Mouse (Mus musculus) heart, adult 2 months (tissue): ENCODE results near the gene Sccpdh. TPM values are rescaled to one million over a fixed set of nuclear protein-coding genes. Genes with fewer than 3 reads are reported as not detected.

Experiments
- DNase-seq, 2 experiments: peaks; one replicate each; pipeline ENCODE4 v3.0.0; 2021
- H3K27ac ChIP-seq: fragments of 200-600 bp; 2 replicates; pipeline ENCODE4 v1.8.1; 2022
- H3K27me3 ChIP-seq: fragments of 200-500 bp; 2 replicates; pipeline ENCODE4 v1.6.1; 2012; ENCODE audit warnings: mild to moderate bottlenecking, low read length, inconsistent platforms, mixed read lengths; ENCODE audit not compliant: control insufficient read depth, insufficient read depth
- H3K36me3 ChIP-seq: fragments of 200-500 bp; 2 replicates; pipeline ENCODE4 v1.6.1; 2012; ENCODE audit warnings: low read length, inconsistent platforms; ENCODE audit not compliant: control insufficient read depth, insufficient read depth
- H3K4me1 ChIP-seq: fragments of 200-500 bp; 2 replicates; pipeline ENCODE4 v1.6.1; 2011; ENCODE audit warnings: low read length; ENCODE audit not compliant: control insufficient read depth, insufficient read depth
- H3K4me3 ChIP-seq: fragments of 200-600 bp; 2 replicates; pipeline ENCODE4 v1.8.1; 2022
- H3K79me2 ChIP-seq: fragments of 200-500 bp; replicated peaks from 2 replicates; pipeline ENCODE4 v1.6.1; 2012; ENCODE audit warnings: mild to moderate bottlenecking, inconsistent platforms, low read length, moderate library complexity, mixed read lengths; ENCODE audit not compliant: control insufficient read depth, insufficient read depth
- H3K9ac ChIP-seq: fragments of 200-500 bp; 2 replicates; pipeline ENCODE4 v1.6.1; 2012; ENCODE audit warnings: low read depth, mild to moderate bottlenecking, control low read depth, inconsistent platforms, low read length, mixed read lengths
- CTCF ChIP-seq: fragments of 200-600 bp; IDR thresholded peaks from 2 replicates; pipeline ENCODE4 v1.8.1; 2022; ENCODE audit warnings: antibody characterized with exemption, mild to moderate bottlenecking, moderate library complexity
- EP300 ChIP-seq: fragments of 200-500 bp; IDR thresholded peaks from 2 replicates; pipeline ENCODE4 v1.6.1; 2011; ENCODE audit warnings: low read depth, low read length, control low read depth; ENCODE audit not compliant: insufficient read depth
- POLR2A ChIP-seq: fragments of 200-500 bp; IDR thresholded peaks from 2 replicates; pipeline ENCODE4 v1.6.1; 2011; ENCODE audit warnings: mild to moderate bottlenecking, low read depth, low read length, control low read depth; ENCODE audit not compliant: insufficient read depth
- WGBS: fragments of 180-500 bp; shearing (Covaris S2); methylation state at CpG from one replicate; pipeline ENCODE4 v1.1.7; 2018; 5-methylcytosine and 5-hydroxymethylcytosine counted together
- intact Hi-C: fragments of 180-260 bp; cut with DNase I; formaldehyde crosslinking; loops from one replicate; pipeline ENCODE4 v1.15.1; 2025
- polyA plus RNA-seq: library from polyadenylated mRNA; depleted of rRNA; stranded (reverse); fragments of >200 nt; gene quantifications from 2 replicates; pipeline ENCODE4 v1.2.3, GENCODE M21; 2012
- total RNA-seq, 2 experiments: library from RNA; stranded (reverse); gene quantifications; 2 replicates each; pipeline ENCODE4 v1.2.3; 2021

The Sccpdh gene
- total and polyA plus RNA-seq, 3 experiments = 23.6 to 49.4 (median 47.9) TPM

- H3K4me1 ChIP-seq = no peaks in the 10 kb centered on the region; the same call in 1 of the 2 replicates
- WGBS = 63% methylated on average over 1 of the region's 1 CpGs
These were observed 19.3 kb downstream of the Sccpdh start for GRCm38 (mm10) chr1:179687305-179687704.

DNA sequence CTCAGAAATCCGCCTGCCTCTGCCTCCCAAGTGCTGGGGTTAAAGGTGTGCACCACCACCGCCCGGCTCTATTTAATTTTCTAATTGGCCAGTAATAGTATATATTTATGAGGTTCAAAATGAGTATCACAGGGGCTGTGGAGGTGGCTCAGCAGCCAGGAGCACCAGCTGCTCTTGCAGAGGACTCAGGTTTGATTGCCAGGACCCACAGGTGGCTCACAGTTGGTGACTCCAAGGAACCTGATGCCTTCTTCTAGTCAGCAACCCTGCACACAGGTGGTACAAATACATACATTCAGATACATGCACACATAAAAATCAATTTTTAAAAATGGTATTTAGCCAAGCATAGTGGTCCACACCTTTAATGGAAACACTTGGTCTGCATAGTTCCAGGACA lies 20.0 kb downstream of the Sccpdh start:
- Histone ChIP-seq H3K4me1 (no peaks in the 10 kb centered on the region; the same call in 1 of the 2 replicates), H3K79me2 (no peaks in the 10 kb centered on the region), H3K9ac (no peak overlapping the region), H3K36me3 (no peaks in the 10 kb centered on the region), H3K27ac (no peak overlapping the region), H3K27me3 (no peaks in the 10 kb centered on the region), H3K4me3 (no peak overlapping the region)
- DNase-seq = no peak
- TF ChIP-seq POLR2A (no peak), EP300 (no peak), CTCF (no peak)
- intact Hi-C loops = no loop called here
- WGBS = 98% methylated on average over 3 of the region's 3 CpGs

More at GRCm38 (mm10) chr1:179687305-179687704, 19.3 kb downstream of the Sccpdh start:
- Histone ChIP-seq H3K79me2 (no peaks in the 10 kb centered on the region), H3K27ac (no peak overlapping the region), H3K4me3 (no peak overlapping the region), H3K9ac (no peak overlapping the region), H3K36me3 (no peaks in the 10 kb centered on the region), H3K27me3 (no peaks in the 10 kb centered on the region)
- intact Hi-C loops = no loop called here
- TF ChIP-seq CTCF (no peak), POLR2A (no peak), EP300 (no peak)
- DNase-seq = no peak

GRCm38 (mm10) chr1:179688415-179688814 lies 20.4 kb downstream of the Sccpdh start:
- Histone ChIP-seq H3K79me2 (no peaks in the 10 kb centered on the region), H3K4me3 (no peak overlapping the region), H3K36me3 (no peaks in the 10 kb centered on the region), H3K9ac (no peak overlapping the region), H3K27ac (no peak overlapping the region), H3K4me1 (no peaks in the 10 kb centered on the region; the same call in 1 of the 2 replicates), H3K27me3 (no peaks in the 10 kb centered on the region)
- DNase-seq = no peak
- WGBS = 52% methylated on average over 6 of the region's 6 CpGs
- TF ChIP-seq POLR2A (no peak), EP300 (no peak), CTCF (no peak)
- intact Hi-C loops = no loop called here

DNA sequence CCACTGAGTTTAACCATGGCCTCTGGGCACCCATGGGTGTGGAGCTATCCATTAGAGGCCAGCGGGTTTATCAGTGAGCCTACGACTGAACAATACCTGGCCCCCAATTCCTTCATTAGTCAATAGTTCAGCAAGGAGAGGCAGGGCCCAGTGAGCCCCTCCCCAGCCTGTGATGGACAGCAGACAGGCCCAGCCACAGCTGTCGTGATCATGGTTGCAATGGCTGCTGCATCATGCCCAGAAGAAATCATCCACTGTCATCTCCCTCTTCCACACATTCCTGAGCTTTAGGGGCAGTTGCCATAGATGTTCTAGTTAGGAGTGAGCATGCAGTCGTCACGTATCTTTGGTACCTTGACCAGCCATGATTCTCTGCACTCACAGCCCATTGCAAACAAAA lies 20.9 kb downstream of the Sccpdh start:
- TF ChIP-seq CTCF = no peak
- no peak for TF ChIP-seq EP300
- no peak for TF ChIP-seq POLR2A
- Histone ChIP-seq H3K27me3 (no peaks in the 10 kb centered on the region), H3K4me1 (no peaks in the 10 kb centered on the region; the same call in 1 of the 2 replicates), H3K4me3 (no peak overlapping the region), H3K36me3 (no peaks in the 10 kb centered on the region), H3K27ac (no peak overlapping the region), H3K9ac (no peak overlapping the region), H3K79me2 (no peaks in the 10 kb centered on the region)
- intact Hi-C loops = no loop called here
- 76% methylated on average over 5 of the region's 5 CpGs for WGBS
- DNase-seq = no peak

DNA sequence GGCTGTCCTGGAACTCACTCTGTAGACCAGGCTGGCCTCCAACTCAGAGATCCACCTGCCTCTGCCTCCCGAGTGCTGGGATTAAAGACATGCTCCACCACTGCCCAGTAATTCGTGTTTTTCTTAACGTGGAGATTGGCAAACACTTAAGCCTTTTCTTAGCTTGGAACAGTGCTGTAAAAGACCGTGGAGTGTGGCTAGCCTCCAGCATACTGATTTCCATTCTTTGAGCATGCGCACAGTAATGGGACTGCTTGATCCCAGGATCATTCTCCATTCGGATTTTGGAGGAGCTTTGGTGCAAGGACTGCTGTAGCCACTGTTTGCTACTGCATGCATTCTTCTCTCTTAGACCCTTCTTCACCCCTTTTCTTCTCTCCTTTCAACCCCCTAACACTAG lies 21.5 kb downstream of the Sccpdh start:
- no peak overlapping the region for H3K27ac ChIP-seq
- intact Hi-C loops = no loop called here
- WGBS = 51% methylated on average over 6 of the region's 6 CpGs
- no peaks in the 10 kb centered on the region for H3K27me3 ChIP-seq
- DNase-seq = no peak
- no peaks in the 10 kb centered on the region for H3K79me2 ChIP-seq
- TF ChIP-seq EP300 (no peak), CTCF (no peak), POLR2A (no peak)
- H3K4me3 ChIP-seq = no peak overlapping the region
- no peak overlapping the region for H3K9ac ChIP-seq
- no peaks in the 10 kb centered on the region for H3K36me3 ChIP-seq
- H3K4me1 ChIP-seq = no peaks in the 10 kb centered on the region; the same call in 1 of the 2 replicates

- Histone ChIP-seq H3K27ac (no peak overlapping the region), H3K4me1 (peaks cover under 1% of the 10 kb centered on the region; the same call in 1 of the 2 replicates), H3K9ac (no peak overlapping the region), H3K4me3 (no peak overlapping the region), H3K27me3 (no peaks in the 10 kb centered on the region), H3K36me3 (no peaks in the 10 kb centered on the region), H3K79me2 (no peaks in the 10 kb centered on the region)
- intact Hi-C loops = no loop called here
- DNase-seq = no peak
- 34% methylated on average over 3 of the region's 3 CpGs for WGBS
- TF ChIP-seq POLR2A = no peak
- no peak for TF ChIP-seq CTCF
- no peak for TF ChIP-seq EP300
These were observed 36.1 kb downstream of the Sccpdh start for GRCm38 (mm10) chr1:179704150-179704549.
